Mouse (Mus musculus) kidney, embryonic 15.5 days (tissue): ENCODE results near the gene Hephl1. TPM values are rescaled to one million over a fixed set of nuclear protein-coding genes. Genes with fewer than 3 reads are reported as not detected.

Source experiments
- ATAC-seq: fragments of 200-750 bp; cut with Nextera tagmentation; replicated peaks from 2 replicates; pipeline ENCODE4 v1.8.0; 2017; ENCODE audit warnings: moderate TSS enrichment; ENCODE audit not compliant: low FRiP score
- H3K27ac ChIP-seq: fragments of 300-500 bp; sonication (generic); 2 replicates; pipeline ENCODE4 v1.5.1; 2015; ENCODE audit warnings: mild to moderate bottlenecking, inconsistent platforms
- H3K27me3 ChIP-seq: fragments of 300-500 bp; sonication (generic); 2 replicates; pipeline ENCODE4 v1.6.1; 2015; ENCODE audit warnings: inconsistent platforms
- H3K36me3 ChIP-seq: fragments of 300-500 bp; sonication (generic); 2 replicates; pipeline ENCODE4 v1.6.1; 2015; ENCODE audit warnings: inconsistent platforms
- H3K4me1 ChIP-seq: fragments of 300-500 bp; sonication (generic); 2 replicates; pipeline ENCODE4 v1.6.1; 2015; ENCODE audit warnings: inconsistent platforms
- H3K4me2 ChIP-seq: fragments of 300-500 bp; sonication (generic); 2 replicates; pipeline ENCODE4 v1.6.1; 2015; ENCODE audit warnings: moderate library complexity, mild to moderate bottlenecking, inconsistent platforms
- H3K4me3 ChIP-seq: fragments of 300-500 bp; sonication (generic); replicated peaks from 2 replicates; pipeline ENCODE4 v1.5.1; 2015; ENCODE audit warnings: mild to moderate bottlenecking, inconsistent platforms
- H3K9ac ChIP-seq: fragments of 300-500 bp; sonication (generic); 2 replicates; pipeline ENCODE4 v1.6.1; 2015; ENCODE audit warnings: mild to moderate bottlenecking, inconsistent platforms
- H3K9me3 ChIP-seq: fragments of 300-500 bp; sonication (generic); replicated peaks from 2 replicates; pipeline ENCODE4 v1.6.1; 2016; ENCODE audit warnings: inconsistent platforms
- WGBS: fragments of 180-500 bp; shearing (Covaris S2); methylation state at CpG from one replicate; pipeline ENCODE4 v1.1.7; 2015; ENCODE audit warnings: mixed read lengths; 5-methylcytosine and 5-hydroxymethylcytosine counted together
- polyA plus RNA-seq: library from polyadenylated mRNA; unstranded; fragments of >200 nt; fragmentation: Nextera tagmentation; extraction: Ambion mirVana; gene quantifications from 2 replicates; pipeline ENCODE4 v1.2.1, GENCODE M21; 2015

The Hephl1 gene
- polyA plus RNA-seq, 1 experiment from 2014 or later: 0.05 TPM

GRCm38 (mm10) chr9:15045084-15045669 is 66.7 kb downstream of the Hephl1 start, which contains the start of gene Panx1:
TSS of gene Panx1 (minus strand) at chr9:15045478.
- H3K27ac ChIP-seq: peak within 1 kb of the TSS; percentile 87
- no peaks in the 10 kb centered on the region for H3K9me3 ChIP-seq
- H3K27me3 ChIP-seq: no peaks in the 10 kb centered on the region
- H3K4me1 ChIP-seq: peaks cover 23% of the 10 kb centered on the region
- WGBS: under 1% methylated on average over 64 of the region's 68 CpGs
- ATAC-seq: peak; percentile 84
- H3K4me3 ChIP-seq: peak within 1 kb of the TSS; percentile 78
- 0 out of 2 replicates have a peak, but pooled peaks cover 3% of the 10 kb centered on the region for H3K36me3 ChIP-seq
- H3K9ac ChIP-seq: peak within 1 kb of the TSS; percentile 77
- H3K4me2 ChIP-seq: peak within 1 kb of the TSS; percentile 81

- peak; percentile 30 for ATAC-seq
Observed at GRCm38 (mm10) chr9:15044391-15045083, 67.4 kb downstream of the Hephl1 start.

DNA sequence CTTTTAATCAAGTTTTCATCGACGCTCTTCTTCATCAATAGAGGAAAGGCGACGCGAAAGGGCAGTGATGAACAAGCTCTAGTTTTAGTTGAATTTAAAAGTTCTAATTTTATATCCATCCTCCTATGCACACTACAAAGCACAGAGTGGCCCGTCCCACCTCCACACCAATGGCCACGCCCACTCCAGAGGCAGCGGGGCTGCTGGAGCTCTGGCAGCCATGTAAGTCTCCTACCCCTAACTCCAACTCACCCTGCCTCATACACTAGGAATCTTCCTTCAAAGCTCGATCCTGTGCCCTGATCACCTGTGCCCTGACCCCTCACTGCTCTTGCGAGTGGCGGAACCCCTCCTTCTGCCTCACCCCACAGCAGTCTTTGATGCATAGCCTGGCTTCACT is 70.4 kb downstream of the Hephl1 start:
- WGBS: 82% methylated on average over 11 of the region's 11 CpGs
- no peak for ATAC-seq
- Histone ChIP-seq H3K27ac (no peak overlapping the region), H3K4me2 (no peak overlapping the region), H3K9ac (no peak overlapping the region), H3K4me1 (peaks cover 35% of the 10 kb centered on the region), H3K36me3 (0 out of 2 replicates have a peak, but pooled peaks cover 3% of the 10 kb centered on the region), H3K9me3 (no peaks in the 10 kb centered on the region), H3K27me3 (no peaks in the 10 kb centered on the region), H3K4me3 (no peak overlapping the region)

More at GRCm38 (mm10) chr9:15044391-15045083, 67.4 kb downstream of the Hephl1 start:
- under 1% methylated on average over 28 of the region's 28 CpGs for WGBS
- peak overlapping the region; percentile 77 for H3K9ac ChIP-seq
- H3K4me2 ChIP-seq: peak overlapping the region; percentile 81
- no peaks in the 10 kb centered on the region for H3K9me3 ChIP-seq
- no peaks in the 10 kb centered on the region for H3K27me3 ChIP-seq
- peaks cover 23% of the 10 kb centered on the region for H3K4me1 ChIP-seq
- peak overlapping the region; percentile 78 for H3K4me3 ChIP-seq
- H3K36me3 ChIP-seq: 0 out of 2 replicates have a peak, but pooled peaks cover 3% of the 10 kb centered on the region
- peak overlapping the region; percentile 87 for H3K27ac ChIP-seq

GRCm38 (mm10) chr9:15039848-15040247 is 72.1 kb downstream of the Hephl1 start:
- no peak overlapping the region for H3K4me3 ChIP-seq
- 70% methylated on average over 5 of the region's 5 CpGs for WGBS
- H3K4me1 ChIP-seq: peaks cover 32% of the 10 kb centered on the region
- no peak overlapping the region for H3K9ac ChIP-seq
- H3K4me2 ChIP-seq: no peak overlapping the region
- H3K9me3 ChIP-seq: no peaks in the 10 kb centered on the region
- no peak for ATAC-seq
- no peak overlapping the region for H3K27ac ChIP-seq
- 0 out of 2 replicates have a peak, but pooled peaks cover 3% of the 10 kb centered on the region for H3K36me3 ChIP-seq
- H3K27me3 ChIP-seq: no peaks in the 10 kb centered on the region

DNA sequence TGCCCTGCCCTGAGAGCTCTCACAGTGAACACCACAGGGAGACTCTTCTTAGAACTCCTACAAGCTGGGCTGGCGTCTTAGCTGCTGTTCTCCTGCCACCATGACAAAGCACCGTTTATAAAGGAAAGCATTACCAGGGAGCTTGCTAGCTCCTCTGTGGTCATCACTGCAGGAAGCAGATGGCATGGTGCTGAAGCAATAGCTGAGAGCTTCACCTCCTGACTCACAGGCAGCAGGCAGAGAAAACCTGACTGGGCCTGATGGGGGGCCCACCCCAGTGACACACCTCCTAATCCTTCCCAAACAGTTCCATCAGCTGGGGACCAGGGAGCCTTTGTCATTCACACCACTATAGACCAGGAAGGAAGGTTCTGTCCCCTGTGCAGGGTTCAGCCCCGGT is 74.2 kb downstream of the Hephl1 start:
- Histone ChIP-seq H3K9ac (no peak overlapping the region), H3K27me3 (no peaks in the 10 kb centered on the region), H3K9me3 (no peaks in the 10 kb centered on the region), H3K4me1 (peaks cover 24% of the 10 kb centered on the region), H3K4me2 (no peak overlapping the region), H3K36me3 (0 out of 2 replicates have a peak, but pooled peaks cover 6% of the 10 kb centered on the region), H3K27ac (peak overlapping the region; percentile 75), H3K4me3 (no peak overlapping the region)
- whole genome bisulfite sequencing: 59% methylated on average over 3 of the region's 3 CpGs
- ATAC-seq: peak; percentile 23

DNA sequence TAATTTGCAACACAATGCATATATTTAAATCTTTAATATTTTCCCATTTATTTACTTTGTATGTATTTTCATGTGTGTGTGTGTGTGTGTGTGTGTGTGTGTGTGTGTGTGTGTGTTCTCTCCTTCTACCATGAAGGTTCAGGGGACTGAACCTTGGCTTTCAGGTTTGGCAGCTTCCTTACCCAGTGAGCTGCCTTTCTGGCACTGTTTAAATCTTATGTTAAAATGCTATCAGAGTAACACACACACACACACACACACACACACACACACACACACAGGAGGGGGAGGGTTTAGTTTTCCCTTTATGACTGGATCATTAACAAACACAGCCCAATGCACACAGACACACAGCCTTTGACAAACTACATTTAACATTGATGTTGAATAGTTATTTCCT is 74.7 kb downstream of the Hephl1 start:
- H3K9me3 ChIP-seq: no peaks in the 10 kb centered on the region
- peaks cover 24% of the 10 kb centered on the region for H3K4me1 ChIP-seq
- ATAC-seq: peak; percentile 16; the same call in 1 of the 2 replicates
- H3K27me3 ChIP-seq: no peaks in the 10 kb centered on the region
- H3K4me3 ChIP-seq: no peak overlapping the region
- no peak overlapping the region for H3K9ac ChIP-seq
- H3K4me2 ChIP-seq: no peak overlapping the region
- H3K36me3 ChIP-seq: 0 out of 2 replicates have a peak, but pooled peaks cover 6% of the 10 kb centered on the region
- peak overlapping the region; percentile 75 for H3K27ac ChIP-seq

GRCm38 (mm10) chr9:15036807-15037206 is 75.1 kb downstream of the Hephl1 start:
- Histone ChIP-seq H3K27me3 (no peaks in the 10 kb centered on the region), H3K9ac (no peak overlapping the region), H3K4me1 (peaks cover 24% of the 10 kb centered on the region), H3K4me2 (no peak overlapping the region), H3K36me3 (0 out of 2 replicates have a peak, but pooled peaks cover 6% of the 10 kb centered on the region), H3K27ac (peak overlapping the region; percentile 63), H3K9me3 (no peaks in the 10 kb centered on the region), H3K4me3 (no peak overlapping the region)
- ATAC-seq: peak; percentile 44
- WGBS: 45% methylated on average over 4 of the region's 4 CpGs

DNA sequence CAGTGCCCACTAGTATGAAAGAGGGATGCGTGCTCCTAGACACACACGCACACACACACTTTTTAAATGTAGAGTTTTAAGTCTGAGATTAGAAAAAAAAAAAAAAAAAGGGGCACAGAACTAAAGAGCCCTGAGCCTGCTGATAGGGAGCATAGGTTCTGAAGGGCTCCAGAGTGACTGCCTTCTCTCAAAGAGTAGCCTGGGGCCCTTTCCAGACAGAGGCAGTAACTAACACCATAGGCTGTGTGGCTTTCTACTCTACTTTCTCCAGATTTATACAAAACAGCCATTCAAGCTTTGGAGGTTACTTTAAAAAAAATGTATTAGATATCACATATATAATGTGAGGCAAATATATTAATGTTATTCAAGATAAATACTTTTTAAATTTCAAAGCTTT is 75.5 kb downstream of the Hephl1 start:
- H3K4me1 ChIP-seq: peaks cover 24% of the 10 kb centered on the region
- H3K27me3 ChIP-seq: no peaks in the 10 kb centered on the region
- H3K9ac ChIP-seq: no peak overlapping the region
- no peaks in the 10 kb centered on the region for H3K9me3 ChIP-seq
- WGBS: 95% methylated on average over 2 of the region's 2 CpGs
- no peak overlapping the region for H3K27ac ChIP-seq
- H3K4me2 ChIP-seq: no peak overlapping the region
- no peak overlapping the region for H3K4me3 ChIP-seq
- H3K36me3 ChIP-seq: 0 out of 2 replicates have a peak, but pooled peaks cover 9% of the 10 kb centered on the region
- no peak for ATAC-seq

DNA sequence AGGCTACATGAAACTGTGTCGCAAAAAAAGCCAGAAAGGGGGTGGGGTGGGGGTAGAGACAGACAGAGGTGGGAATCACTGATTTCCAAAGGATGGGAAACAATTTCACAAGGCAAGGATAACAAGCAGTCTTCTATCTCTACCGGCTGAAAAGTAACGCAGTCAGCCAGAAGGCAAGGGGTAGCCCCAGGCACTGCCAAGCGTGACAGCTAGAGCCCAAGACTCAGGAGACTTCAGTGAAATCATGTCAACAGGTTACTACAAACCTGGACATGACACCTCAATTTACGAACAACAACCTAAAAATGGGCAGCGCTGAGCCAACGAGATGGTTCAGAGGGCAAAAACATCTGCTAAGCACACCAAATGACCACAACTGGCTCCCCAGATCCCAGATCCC is 75.9 kb downstream of the Hephl1 start:
- no peaks in the 10 kb centered on the region for H3K9me3 ChIP-seq
- WGBS: 86% methylated on average over 7 of the region's 7 CpGs
- ATAC-seq: no peak
- H3K4me2 ChIP-seq: no peak overlapping the region
- H3K27me3 ChIP-seq: no peaks in the 10 kb centered on the region
- no peak overlapping the region for H3K9ac ChIP-seq
- no peak overlapping the region for H3K27ac ChIP-seq
- H3K36me3 ChIP-seq: 0 out of 2 replicates have a peak, but pooled peaks cover 7% of the 10 kb centered on the region
- peaks cover 24% of the 10 kb centered on the region for H3K4me1 ChIP-seq
- no peak overlapping the region for H3K4me3 ChIP-seq

GRCm38 (mm10) chr9:15034546-15035273 is 77.2 kb downstream of the Hephl1 start:
- Histone ChIP-seq H3K4me1 (peaks cover 24% of the 10 kb centered on the region), H3K4me3 (no peak overlapping the region), H3K36me3 (0 out of 2 replicates have a peak, but pooled peaks cover 7% of the 10 kb centered on the region), H3K9ac (no peak overlapping the region), H3K27ac (0 out of 2 replicates have a peak overlapping the region, but pooled peaks have one; percentile 1), H3K9me3 (no peaks in the 10 kb centered on the region), H3K4me2 (no peak overlapping the region), H3K27me3 (no peaks in the 10 kb centered on the region)
- ATAC-seq: no peak
- 67% methylated on average over 7 of the region's 7 CpGs for WGBS

- WGBS: 77% methylated on average over 5 of the region's 5 CpGs
- Histone ChIP-seq H3K9me3 (no peaks in the 10 kb centered on the region), H3K27ac (no peak overlapping the region), H3K4me2 (no peak overlapping the region), H3K27me3 (no peaks in the 10 kb centered on the region), H3K36me3 (0 out of 2 replicates have a peak, but pooled peaks cover 7% of the 10 kb centered on the region), H3K4me1 (peaks cover 24% of the 10 kb centered on the region), H3K4me3 (no peak overlapping the region), H3K9ac (no peak overlapping the region)
- no peak for ATAC-seq
Observed at GRCm38 (mm10) chr9:15033568-15034160, 78.2 kb downstream of the Hephl1 start.
